Mouse (Mus musculus): ENCODE measurements around the gene Ston1.
A peak's percentile ranks its signal among the peaks of the same experiment; 100 is the strongest.

Gene Ston1

DNA sequence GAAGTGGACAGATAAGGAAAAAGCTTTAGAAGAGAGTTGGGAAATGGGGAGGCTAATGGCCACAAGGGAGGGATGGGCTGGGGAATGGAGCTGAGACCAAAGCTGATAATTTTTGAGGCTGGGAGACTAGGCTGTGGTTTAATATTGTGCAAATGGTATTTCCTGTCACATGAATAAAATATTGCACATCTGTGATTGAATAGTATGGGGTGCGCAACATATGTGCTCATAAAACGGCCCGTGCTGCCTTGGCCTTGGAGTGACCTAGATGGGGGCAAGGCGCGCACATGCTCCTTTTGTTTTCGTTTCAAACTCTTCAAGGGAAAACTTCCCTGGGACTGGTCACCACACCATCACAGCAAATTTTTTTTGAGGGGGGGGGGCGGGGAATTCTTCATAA lies 28.4 kb downstream of the Ston1 start:
- DNase-seq (ENCODE audit: low read depth, low spot score) = no peak

DNA sequence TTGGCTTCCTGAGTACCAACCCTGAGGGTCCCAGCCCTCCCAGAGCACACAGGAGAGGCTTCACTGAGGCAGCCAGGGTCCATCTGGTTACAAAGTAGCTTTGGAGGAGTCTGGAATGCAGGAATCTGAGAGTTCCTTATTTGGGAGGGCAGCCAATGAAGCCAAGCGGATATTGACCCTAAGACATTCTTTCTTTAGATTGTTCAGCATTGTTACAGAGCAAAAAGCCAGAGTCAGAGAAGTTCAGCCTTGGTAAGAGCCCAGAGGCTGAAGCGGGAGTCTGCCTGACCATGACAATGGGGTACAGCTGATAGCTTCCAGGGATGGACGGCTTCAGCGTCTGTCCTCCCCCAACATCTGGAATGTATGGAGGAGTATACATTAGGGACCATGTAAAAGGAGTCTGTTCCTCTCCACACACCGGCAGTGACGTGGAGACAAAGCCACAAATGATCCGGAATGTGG lies 28.9 kb downstream of the Ston1 start:
- DNase-seq (ENCODE audit: low read depth, low spot score) = peak; percentile 23

DNA sequence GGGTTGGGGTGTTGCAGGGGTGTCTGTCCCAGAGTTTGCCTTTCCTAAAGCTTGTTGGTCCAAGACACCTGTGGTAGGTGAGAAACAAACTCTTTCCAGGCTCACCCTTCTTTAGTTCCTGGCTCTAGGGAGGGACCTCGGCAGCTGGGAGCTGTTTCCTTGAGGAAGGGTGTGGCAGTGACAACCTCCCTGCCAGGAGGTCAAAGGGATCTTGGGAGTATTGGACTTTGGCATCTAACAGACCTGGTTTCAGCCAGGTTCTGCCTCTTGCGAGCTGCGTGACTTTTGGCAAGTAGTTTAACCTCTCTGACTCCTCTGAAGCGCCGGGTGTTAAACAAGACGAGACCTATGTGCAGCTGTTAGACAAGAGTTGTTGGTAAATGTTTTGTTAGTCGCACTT lies 29.7 kb downstream of the Ston1 start:
- DNase-seq (ENCODE audit: low read depth, low spot score) = no peak

GRCm38 (mm10) chr17:88628676-88629380 lies 31.3 kb downstream of the Ston1 start:
- no peak for DNase-seq (ENCODE audit: low read depth, low spot score)

DNA sequence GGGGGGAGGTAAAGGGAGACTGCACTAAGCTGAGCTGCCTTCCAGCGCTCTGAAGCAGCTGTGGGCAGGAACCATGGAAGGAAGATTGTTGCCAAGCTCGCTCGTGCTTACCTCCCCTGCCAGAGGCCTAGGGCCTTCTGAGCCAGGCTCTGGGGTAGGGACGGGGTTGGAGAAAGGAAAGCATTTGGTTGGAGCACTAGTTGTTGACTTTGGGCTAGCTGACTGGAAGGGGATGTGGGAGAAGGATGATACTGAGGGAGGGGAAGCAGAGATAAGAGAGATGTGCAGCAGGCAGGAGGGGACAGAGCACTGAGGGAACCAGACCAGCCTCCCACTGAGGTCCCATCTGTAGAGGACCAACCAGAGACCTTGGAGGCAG lies 31.9 kb downstream of the Ston1 start:
- no peak for DNase-seq (ENCODE audit: low read depth, low spot score)

DNA sequence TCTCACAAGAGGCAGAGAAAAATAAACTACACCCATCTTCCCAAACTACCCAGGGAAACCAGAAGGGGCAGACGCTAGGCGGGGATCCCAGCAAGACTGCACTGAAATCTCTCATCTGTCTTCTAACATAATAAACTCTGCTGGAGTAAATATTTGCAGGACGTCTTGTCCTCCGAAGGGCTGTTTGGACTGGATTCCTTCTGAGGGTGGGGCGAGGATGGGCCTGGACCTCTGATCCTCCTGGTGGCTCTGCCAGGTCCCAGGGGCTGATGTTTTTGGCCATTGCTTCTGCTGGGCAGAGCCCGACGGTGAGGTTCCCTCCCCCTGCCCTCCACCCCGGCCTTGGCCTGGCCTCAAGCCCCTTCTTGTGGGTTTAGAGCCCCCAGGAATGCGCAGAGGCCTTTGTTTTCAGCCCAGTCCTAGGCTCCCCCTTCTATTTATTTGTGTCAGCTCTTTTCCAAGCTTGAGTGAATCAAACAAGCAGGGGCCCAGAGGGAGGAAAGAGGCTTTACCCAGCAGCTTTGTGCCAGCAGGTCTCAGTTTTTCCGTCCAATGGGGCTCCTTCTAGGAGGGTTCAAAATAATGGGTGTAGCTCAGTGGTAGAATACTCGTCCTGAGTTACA lies 32.6 kb downstream of the Ston1 start:
- DNase-seq (ENCODE audit: low read depth, low spot score) = no peak

- DNase-seq (ENCODE audit: low read depth, low spot score) = no peak
Observed at GRCm38 (mm10) chr17:88630554-88630948, 33.1 kb downstream of the Ston1 start.

GRCm38 (mm10) chr17:88632631-88633030 lies 35.1 kb downstream of the Ston1 start:
- DNase-seq (ENCODE audit: low read depth, low spot score) = no peak

GRCm38 (mm10) chr17:88636076-88636475 lies 38.6 kb downstream of the Ston1 start:
- DNase-seq (ENCODE audit: low read depth, low spot score) = no peak

DNA sequence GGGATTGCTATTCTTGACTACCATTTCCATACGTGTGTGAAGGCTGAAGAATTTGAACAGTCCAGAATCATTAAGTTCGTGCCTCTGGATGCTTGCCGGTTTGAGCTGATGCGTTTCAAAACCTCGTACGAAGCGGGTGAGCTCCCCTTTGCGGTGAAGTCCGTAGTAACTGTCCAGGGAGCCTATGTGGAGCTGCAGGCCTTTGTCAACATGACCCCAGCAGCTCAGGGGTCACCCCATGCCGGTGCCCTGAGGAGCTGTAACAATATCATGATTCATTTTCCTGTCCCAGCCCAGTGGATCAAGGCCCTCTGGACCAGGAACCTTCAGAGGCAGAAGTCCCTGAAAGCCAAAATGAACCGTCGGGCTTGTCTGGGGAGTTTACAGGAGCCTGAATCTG lies 39.1 kb downstream of the Ston1 start:
- DNase-seq (ENCODE audit: low read depth, low spot score) = no peak

GRCm38 (mm10) chr17:88641012-88641411 lies 43.5 kb downstream of the Ston1 start:
- peak; percentile 41 for DNase-seq (ENCODE audit: low read depth, low spot score)

GRCm38 (mm10) chr17:88641836-88642235 lies 44.4 kb downstream of the Ston1 start:
- no peak for DNase-seq (ENCODE audit: low read depth, low spot score)

- no peak for DNase-seq (ENCODE audit: low read depth, low spot score)
Observed at GRCm38 (mm10) chr17:88644876-88645275, 47.4 kb downstream of the Ston1 start.

GRCm38 (mm10) chr17:88645299-88645698 lies 47.8 kb downstream of the Ston1 start:
- no peak for DNase-seq (ENCODE audit: low read depth, low spot score)

- no peak for DNase-seq (ENCODE audit: low read depth, low spot score)
Observed at GRCm38 (mm10) chr17:88647149-88647548, 49.7 kb downstream of the Ston1 start.

- peak; percentile 46 for DNase-seq (ENCODE audit: low read depth, low spot score)
Observed at GRCm38 (mm10) chr17:88652010-88652409, 54.5 kb downstream of the Ston1 start.

- peak; percentile 63 for DNase-seq (ENCODE audit: low read depth, low spot score)
Observed at GRCm38 (mm10) chr17:88652702-88653374, 55.4 kb downstream of the Ston1 start.

GRCm38 (mm10) chr17:88653375-88653769 lies 55.9 kb downstream of the Ston1 start:
- no peak for DNase-seq (ENCODE audit: low read depth, low spot score)

DNA sequence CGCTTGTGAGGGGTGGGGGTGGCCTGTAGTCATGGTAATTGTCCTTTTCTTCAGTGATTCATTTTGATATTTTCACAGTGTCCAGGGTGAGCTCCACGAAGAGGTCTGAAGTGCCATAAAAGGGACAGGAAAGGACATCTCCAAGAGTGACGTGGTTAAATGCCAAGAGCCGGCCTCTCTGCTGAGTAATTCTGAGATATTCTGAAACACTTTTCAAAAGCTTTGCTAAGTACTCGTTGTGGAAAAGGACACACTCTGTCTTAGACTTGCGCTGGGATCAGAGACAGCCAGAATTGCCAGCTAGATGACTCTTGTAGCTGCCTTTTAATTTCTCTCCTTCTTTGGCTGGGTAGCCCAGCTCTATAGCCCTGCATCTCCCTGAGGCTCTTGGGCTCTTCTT lies 61.0 kb downstream of the Ston1 start:
- DNase-seq (ENCODE audit: low read depth, low spot score) = no peak

- DNase-seq (ENCODE audit: low read depth, low spot score) = no peak
Observed at GRCm38 (mm10) chr17:88666076-88666475, 68.6 kb downstream of the Ston1 start.

GRCm38 (mm10) chr17:88668452-88668851 lies 71.0 kb downstream of the Ston1 start, which contains the start of gene Gtf2a1l:
Gtf2a1l (plus strand) TSS chr17:88668660.
- peak; percentile 24 for DNase-seq (ENCODE audit: low read depth, low spot score)

- DNase-seq (ENCODE audit: low read depth, low spot score) = no peak
Observed at GRCm38 (mm10) chr17:88669921-88670320, 72.4 kb downstream of the Ston1 start.

DNA sequence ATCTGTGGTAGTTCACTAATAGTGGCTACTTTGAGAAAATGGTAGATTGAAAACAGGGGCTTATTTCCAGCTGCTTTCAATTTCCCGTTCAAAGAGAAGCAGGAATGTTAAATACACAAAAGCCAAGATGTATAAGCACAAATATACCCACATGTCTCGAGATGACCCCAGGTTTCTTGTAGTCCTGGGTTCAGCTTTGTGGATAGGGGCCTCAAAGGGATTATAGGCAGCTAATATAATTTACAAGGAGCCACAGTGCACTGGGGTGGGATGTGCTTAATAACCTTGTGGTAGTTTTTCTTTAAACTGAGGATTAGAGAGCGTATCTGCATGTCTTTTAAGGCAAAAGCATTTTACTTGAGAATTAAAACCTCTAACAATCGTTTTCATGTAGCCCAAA lies 73.3 kb downstream of the Ston1 start:
- no peak for DNase-seq (ENCODE audit: low read depth, low spot score)
